ENCODE assay signal across 8 mouse cellular contexts in the genomic region with DNA sequence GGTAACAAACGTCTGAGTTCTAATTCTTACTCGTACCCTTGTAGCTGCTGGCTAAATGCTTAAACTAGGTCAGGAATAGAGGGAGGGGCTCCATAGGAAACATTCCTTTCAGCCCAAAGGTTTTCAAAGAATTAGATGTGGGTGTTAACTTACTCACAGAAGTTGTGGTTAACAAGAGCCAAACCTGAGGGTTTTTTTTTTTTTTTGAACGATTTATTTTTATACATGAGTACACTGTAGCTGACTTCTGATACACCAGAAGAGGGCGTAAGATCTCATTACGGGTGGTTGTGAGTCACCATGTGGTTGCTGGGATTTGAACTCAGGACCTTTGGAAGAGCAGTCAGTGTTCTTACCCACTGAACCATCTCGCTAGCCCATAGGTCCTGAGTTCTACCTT. TPM values are rescaled to one million over a fixed set of nuclear protein-coding genes. Genes with fewer than 3 reads are reported as not detected.
DNase-seq lines count a peak whose midpoint lies in the region; ATAC-seq and TF ChIP-seq lines count a peak whose summit lies in the region.

No protein-coding gene starts in this region.

- H3K36me3 ChIP-seq in forebrain, embryonic 15.5 days, result no peaks in the 10 kb centered on the region
- no peaks in the 10 kb centered on the region for H3K36me3 ChIP-seq in forebrain, postnatal 0 days (ENCODE audit: insufficient read depth)
- H3K36me3 ChIP-seq in lung, embryonic 15.5 days, result no peaks in the 10 kb centered on the region
- H3K36me3 ChIP-seq in liver, embryonic 16.5 days (ENCODE audit: control insufficient read depth, insufficient read depth), result no peaks in the 10 kb centered on the region

- H3K9me3 ChIP-seq in forebrain, embryonic 15.5 days, result no peaks in the 10 kb centered on the region
- no peaks in the 10 kb centered on the region for H3K9me3 ChIP-seq in forebrain, postnatal 0 days (ENCODE audit: low read length)
- H3K9me3 ChIP-seq in lung, embryonic 15.5 days, result no peaks in the 10 kb centered on the region
- no peaks in the 10 kb centered on the region for H3K9me3 ChIP-seq in liver, embryonic 16.5 days (replicated peaks; ENCODE audit: control insufficient read depth, low read length)

- H3K4me2 ChIP-seq in forebrain, embryonic 15.5 days (replicated peaks), result peak overlapping the region; percentile 55; the same call in 1 of the 2 replicates
- no peak overlapping the region for H3K4me2 ChIP-seq in forebrain, postnatal 0 days (ENCODE audit: low read depth)
- peak overlapping the region; percentile 73; the same call in 1 of the 2 replicates for H3K4me2 ChIP-seq in lung, embryonic 15.5 days
- peak overlapping the region; percentile 75 for H3K4me2 ChIP-seq in liver, embryonic 16.5 days (ENCODE audit: low read depth, low read length)

- H3K27me3 ChIP-seq in forebrain, embryonic 15.5 days, result no peaks in the 10 kb centered on the region
- H3K27me3 ChIP-seq in forebrain, postnatal 0 days (ENCODE audit: insufficient read depth, low read length), result no peaks in the 10 kb centered on the region
- H3K27me3 ChIP-seq in lung, embryonic 15.5 days, result no peaks in the 10 kb centered on the region
- H3K27me3 ChIP-seq in liver, embryonic 16.5 days (ENCODE audit: control insufficient read depth, insufficient read depth, low read depth, low read length), result no peaks in the 10 kb centered on the region

- no peak overlapping the region for H3K9ac ChIP-seq in forebrain, embryonic 15.5 days (replicated peaks)
- H3K9ac ChIP-seq in forebrain, postnatal 0 days, result no peak overlapping the region
- no peak overlapping the region for H3K9ac ChIP-seq in lung, embryonic 15.5 days
- no peak overlapping the region for H3K9ac ChIP-seq in liver, embryonic 16.5 days (ENCODE audit: low read depth, low read length)

- ATAC-seq in forebrain, embryonic 15.5 days (replicated peaks), result no peak
- no peak for ATAC-seq in forebrain, postnatal 0 days
- no peak for ATAC-seq in lung, embryonic 15.5 days (ENCODE audit: borderline replicate concordance, extremely low read depth, low FRiP score, low TSS enrichment)
- ATAC-seq in liver, embryonic 16.5 days (ENCODE audit: low read depth), result no peak

- no peak for TF ChIP-seq CTCF in forebrain, postnatal 0 days (IDR thresholded peaks at IDR 0.05; ENCODE audit: low read depth)

- H3K27ac ChIP-seq in forebrain, embryonic 15.5 days (replicated peaks), result 0 out of 2 replicates have a peak overlapping the region, but pooled peaks have one; percentile 47
- H3K27ac ChIP-seq in forebrain, postnatal 0 days (ENCODE audit: low read depth, low read length), result no peak overlapping the region
- no peak overlapping the region for H3K27ac ChIP-seq in lung, embryonic 15.5 days
- no peak overlapping the region; the same call in 1 of the 2 replicates for H3K27ac ChIP-seq in liver, embryonic 16.5 days (ENCODE audit: low read length)

- WGBS in forebrain, embryonic 15.5 days, result 74% methylated on average over 6 of the region's 6 CpGs
- 73% methylated on average over 6 of the region's 6 CpGs for WGBS in forebrain, postnatal 0 days
- 70% methylated on average over 6 of the region's 6 CpGs for WGBS in lung, embryonic 15.5 days
- 61% methylated on average over 6 of the region's 6 CpGs for WGBS in liver, embryonic 16.5 days (ENCODE audit: insufficient replicate concordance)

- H3K4me1 ChIP-seq in forebrain, embryonic 15.5 days, result peaks cover 17% of the 10 kb centered on the region
- H3K4me1 ChIP-seq in forebrain, postnatal 0 days (ENCODE audit: insufficient read depth), result peaks cover 12% of the 10 kb centered on the region
- peaks cover 15% of the 10 kb centered on the region for H3K4me1 ChIP-seq in lung, embryonic 15.5 days
- peaks cover 25% of the 10 kb centered on the region for H3K4me1 ChIP-seq in liver, embryonic 16.5 days (ENCODE audit: control insufficient read depth, low read depth, low read length)

- no peak for DNase-seq in forebrain, postnatal 0 days
- no peak for DNase-seq in lung, postnatal 36 days
- DNase-seq in T-cell, adult 2 months (ENCODE audit: low spot score), result peak; percentile 20
- DNase-seq in urinary bladder, postnatal 4 days (ENCODE audit: low spot score in 2 of 2), result no peak
- DNase-seq in ovary, postnatal 10 days (ENCODE audit: low spot score), result no peak

- H3K4me3 ChIP-seq in forebrain, embryonic 15.5 days, result no peak overlapping the region; the same call in 1 of the 2 replicates
- H3K4me3 ChIP-seq in forebrain, postnatal 0 days (ENCODE audit: low read depth, low read length), result no peak overlapping the region
- H3K4me3 ChIP-seq in lung, embryonic 15.5 days, result 0 out of 2 replicates have a peak overlapping the region, but pooled peaks have one; percentile 98
- peak overlapping the region; percentile 72 for H3K4me3 ChIP-seq in liver, embryonic 16.5 days (ENCODE audit: low read depth, low read length)

RNA-seq across cellular contexts. Expression of gene Cds2, which starts 0.8 kb away (rescaled TPM):
- polyA plus RNA-seq in forebrain, embryonic 15.5 days (2015; fragmentation: Nextera tagmentation; extraction: Ambion mirVana), result 25.7 and 27.6 TPM in 2 replicates
- 56.7 and 85.1 TPM in 2 replicates for total RNA-seq in forebrain, postnatal 0 days (2014; rRNA removed)
- polyA plus RNA-seq in forebrain, postnatal 0 days (2015; fragmentation: Nextera tagmentation; extraction: Ambion mirVana), result 14.6 and 27.7 TPM in 2 replicates
- 24.4 and 24.6 TPM in 2 replicates for polyA plus RNA-seq in lung, embryonic 15.5 days (2015; fragmentation: Nextera tagmentation; extraction: Ambion mirVana)
- polyA plus RNA-seq in liver, embryonic 16.5 days (2015; fragmentation: Nextera tagmentation; extraction: Ambion mirVana), result 8.2 and 9.0 TPM in 2 replicates

RNA-seq across cellular contexts. Expression of gene Pcna, which starts 9.1 kb away (rescaled TPM):
- 190 and 193 TPM in 2 replicates for polyA plus RNA-seq in forebrain, embryonic 15.5 days (2015; fragmentation: Nextera tagmentation; extraction: Ambion mirVana)
- total RNA-seq in forebrain, postnatal 0 days (2014; rRNA removed), result 141 and 151 TPM in 2 replicates
- polyA plus RNA-seq in forebrain, postnatal 0 days (2015; fragmentation: Nextera tagmentation; extraction: Ambion mirVana), result 124 and 136 TPM in 2 replicates
- 284 and 298 TPM in 2 replicates for polyA plus RNA-seq in lung, embryonic 15.5 days (2015; fragmentation: Nextera tagmentation; extraction: Ambion mirVana)
- 202 and 255 TPM in 2 replicates for polyA plus RNA-seq in liver, embryonic 16.5 days (2015; fragmentation: Nextera tagmentation; extraction: Ambion mirVana)

RNA-seq across cellular contexts. Expression of gene Tmem230, which starts 14.6 kb away (rescaled TPM):
- 47.1 and 47.2 TPM in 2 replicates for polyA plus RNA-seq in forebrain, embryonic 15.5 days (2015; fragmentation: Nextera tagmentation; extraction: Ambion mirVana)
- total RNA-seq in forebrain, postnatal 0 days (2014; rRNA removed), result 32.5 and 47.0 TPM in 2 replicates
- 37.3 and 47.1 TPM in 2 replicates for polyA plus RNA-seq in forebrain, postnatal 0 days (2015; fragmentation: Nextera tagmentation; extraction: Ambion mirVana)
- 43.6 and 46.2 TPM in 2 replicates for polyA plus RNA-seq in lung, embryonic 15.5 days (2015; fragmentation: Nextera tagmentation; extraction: Ambion mirVana)
- polyA plus RNA-seq in liver, embryonic 16.5 days (2015; fragmentation: Nextera tagmentation; extraction: Ambion mirVana), result 14.8 and 15.0 TPM in 2 replicates

Comparison
In these comparisons a context has a peak if more than half of its experiments do, and no peak if none do; other contexts are left out.
1. H3K4me3 ChIP-seq: peak in lung, embryonic 15.5 days (single experiment) and liver, embryonic 16.5 days (single experiment); none in forebrain, embryonic 15.5 days (single experiment) and forebrain, postnatal 0 days (single experiment).